Mouse (Mus musculus): ENCODE data around the gene Soat2.

GRCm38 (mm10) chr15:102142914-102143912, 7.1 kb upstream of the Soat2 start:
- TF ChIP-seq EP300 (optimal IDR thresholded peaks at IDR 0.05) (no peak), CTCF (IDR thresholded peaks at IDR 0.05; ENCODE audit: low read depth) (no peak)

Data from stomach, postnatal 0 days (tissue).